Mouse (Mus musculus): Measurements from ENCODE around the gene Mrpl2. TPM values are rescaled to one million over a fixed set of nuclear protein-coding genes. Genes with fewer than 3 reads are reported as not detected.

Gene Mrpl2
- polyA plus RNA-seq (2012; rRNA removed): 60.3 and 67.8 TPM in 2 replicates

- peak; percentile 87 for DNase-seq (ENCODE audit: low read depth)
Measured at GRCm38 (mm10) chr17:46645561-46646321, at the start of gene Mrpl2, which contains the start of gene Klc4. Mrpl2 (plus strand) TSS chr17:46646229. Klc4 (minus strand) TSS chr17:46646022.

GRCm38 (mm10) chr17:46597956-46598355, 48.1 kb upstream of the Mrpl2 start:
- DNase-seq (ENCODE audit: low read depth): no peak

GRCm38 (mm10) chr17:46598963-46599362, 47.1 kb upstream of the Mrpl2 start:
- DNase-seq (ENCODE audit: low read depth): no peak

GRCm38 (mm10) chr17:46600569-46600968, 45.5 kb upstream of the Mrpl2 start:
- no peak for DNase-seq (ENCODE audit: low read depth)

GRCm38 (mm10) chr17:46602212-46602611, 43.8 kb upstream of the Mrpl2 start:
- no peak for DNase-seq (ENCODE audit: low read depth)

GRCm38 (mm10) chr17:46603229-46603628, 42.8 kb upstream of the Mrpl2 start:
- DNase-seq (ENCODE audit: low read depth): no peak

- DNase-seq (ENCODE audit: low read depth): no peak
Measured at GRCm38 (mm10) chr17:46605126-46605525, 40.9 kb upstream of the Mrpl2 start.

GRCm38 (mm10) chr17:46605987-46606386, 40.0 kb upstream of the Mrpl2 start:
- no peak for DNase-seq (ENCODE audit: low read depth)

- DNase-seq (ENCODE audit: low read depth): peak; percentile 71
Measured at GRCm38 (mm10) chr17:46609721-46610514, 36.1 kb upstream of the Mrpl2 start.

- DNase-seq (ENCODE audit: low read depth): no peak
Measured at GRCm38 (mm10) chr17:46611316-46611715, 34.7 kb upstream of the Mrpl2 start.

GRCm38 (mm10) chr17:46612189-46612588, 33.8 kb upstream of the Mrpl2 start:
- DNase-seq (ENCODE audit: low read depth): no peak

GRCm38 (mm10) chr17:46612820-46613219, 33.2 kb upstream of the Mrpl2 start:
- no peak for DNase-seq (ENCODE audit: low read depth)

GRCm38 (mm10) chr17:46613229-46613628, 32.8 kb upstream of the Mrpl2 start:
- no peak for DNase-seq (ENCODE audit: low read depth)

GRCm38 (mm10) chr17:46617799-46618198, 28.2 kb upstream of the Mrpl2 start:
- DNase-seq (ENCODE audit: low read depth): no peak

- DNase-seq (ENCODE audit: low read depth): no peak
Measured at GRCm38 (mm10) chr17:46618394-46618768, 27.6 kb upstream of the Mrpl2 start.

- DNase-seq (ENCODE audit: low read depth): no peak
Measured at GRCm38 (mm10) chr17:46618769-46619682, 27.0 kb upstream of the Mrpl2 start.

GRCm38 (mm10) chr17:46619683-46620357, 26.2 kb upstream of the Mrpl2 start:
- peak; percentile 80 for DNase-seq (ENCODE audit: low read depth)

- DNase-seq (ENCODE audit: low read depth): no peak
Measured at GRCm38 (mm10) chr17:46621324-46621723, 24.7 kb upstream of the Mrpl2 start.

GRCm38 (mm10) chr17:46622269-46622668, 23.8 kb upstream of the Mrpl2 start:
- no peak for DNase-seq (ENCODE audit: low read depth)

GRCm38 (mm10) chr17:46623819-46624557, 22.0 kb upstream of the Mrpl2 start:
- no peak for DNase-seq (ENCODE audit: low read depth)

- no peak for DNase-seq (ENCODE audit: low read depth)
Measured at GRCm38 (mm10) chr17:46624598-46624997, 21.4 kb upstream of the Mrpl2 start.

Data from gonadal fat pad, adult 2 months (tissue).